Mouse (Mus musculus): ENCODE measurements at regions not wholly inside any gene's neighbourhood (a gene's known extent, or its start where the extent isn't known, plus 50 kb on each side); places are given as distances from the start of the nearest gene placed in this dataset.
"Not testable (repeated sequence)": the region's sequence is repeated elsewhere in the genome, so short reads cannot be mapped to it uniquely, and the experiment has no call there.

DNA sequence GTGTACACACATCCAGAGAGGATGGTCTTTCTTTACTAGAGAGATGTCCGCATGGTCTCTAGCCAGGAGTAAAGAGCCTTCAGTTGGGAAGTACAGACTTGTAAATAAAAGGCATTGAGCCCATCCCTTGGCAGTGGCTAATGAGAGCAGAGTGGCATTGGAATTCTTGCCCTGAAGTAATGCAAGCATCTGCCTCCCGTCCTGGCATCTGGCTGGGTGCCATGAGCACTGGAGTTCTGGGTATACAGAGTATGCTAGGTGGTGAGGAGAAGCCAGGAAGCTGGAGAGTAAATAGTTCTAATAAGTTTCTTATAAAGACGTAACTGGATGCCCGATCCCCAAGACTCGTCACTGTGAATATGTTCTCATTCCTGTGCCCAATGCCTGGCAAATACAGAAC is 367.8 kb downstream of the Lrig3 start:
- no peak for DNase-seq

DNA sequence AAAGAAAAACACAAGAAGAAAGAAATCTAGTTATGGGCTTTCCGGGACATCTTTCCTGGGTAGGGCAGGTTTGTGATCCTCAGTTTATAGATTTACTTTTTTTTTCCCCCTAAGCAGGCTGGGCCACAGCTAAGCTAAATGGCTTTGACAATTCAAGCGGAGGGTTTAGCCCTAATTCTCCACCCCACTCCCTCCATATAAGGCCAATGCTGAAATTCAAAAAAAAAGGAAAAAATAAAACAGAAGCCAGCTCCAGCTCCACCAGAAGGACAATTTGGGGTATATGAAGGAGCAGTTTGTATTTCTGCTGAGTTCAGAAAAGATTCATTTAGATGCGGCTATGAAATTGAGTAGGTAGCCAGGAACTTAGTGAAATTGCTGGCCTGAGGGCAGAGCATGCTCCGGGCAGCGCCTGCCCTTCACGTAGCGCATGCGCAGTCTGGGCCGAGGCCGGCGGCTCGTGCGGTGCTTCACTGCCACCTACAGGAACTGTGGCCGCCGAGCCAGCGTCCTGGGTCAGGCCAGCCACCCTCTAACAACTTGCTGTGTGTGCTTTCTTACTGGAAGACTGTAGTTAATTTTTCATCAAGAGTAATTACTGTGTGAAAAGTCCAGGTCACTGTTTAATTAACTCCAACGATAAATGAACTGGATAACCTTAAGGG is 364.5 kb downstream of the Lrig3 start:
- DNase-seq, result peak; percentile 69 to 80

DNA sequence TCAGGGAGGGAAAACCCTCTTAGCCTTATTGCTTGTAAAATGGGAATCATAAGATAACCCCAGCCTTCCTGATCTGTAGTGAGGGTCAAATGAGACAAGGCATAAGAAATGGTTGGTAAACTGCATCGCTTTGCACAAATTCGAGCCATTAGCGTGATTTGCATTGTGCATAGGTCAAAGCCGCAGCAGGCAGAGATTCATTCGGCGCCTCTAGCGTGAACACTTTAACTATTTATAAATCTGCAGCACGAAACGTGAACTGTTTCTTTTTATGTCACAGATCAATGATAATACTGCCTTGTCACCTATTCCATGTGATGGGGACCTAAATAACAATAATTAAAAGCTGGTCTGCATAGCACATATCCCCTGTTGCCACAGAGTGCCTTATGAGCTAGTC is 354.9 kb downstream of the Lrig3 start:
- DNase-seq, result no peak

DNA sequence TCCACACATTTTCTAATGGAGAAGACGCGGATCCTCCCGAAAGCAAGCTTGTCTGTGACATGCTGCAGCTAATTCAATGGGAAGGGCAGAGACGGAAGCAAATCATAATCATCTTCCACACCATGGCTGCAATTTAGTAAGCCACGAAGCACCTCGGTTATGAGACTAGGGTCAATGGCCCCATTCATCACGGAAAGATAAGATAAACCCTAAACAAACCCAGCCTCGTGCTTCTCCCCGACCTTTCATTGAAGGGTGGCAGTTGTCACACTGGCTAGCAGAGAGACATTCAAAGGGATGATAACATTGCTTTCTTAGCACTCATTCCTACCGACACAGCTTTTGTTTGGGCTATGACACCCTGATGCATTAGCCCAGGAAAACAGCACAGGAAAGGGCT is 353.8 kb downstream of the Lrig3 start:
- DNase-seq, result no peak

DNA sequence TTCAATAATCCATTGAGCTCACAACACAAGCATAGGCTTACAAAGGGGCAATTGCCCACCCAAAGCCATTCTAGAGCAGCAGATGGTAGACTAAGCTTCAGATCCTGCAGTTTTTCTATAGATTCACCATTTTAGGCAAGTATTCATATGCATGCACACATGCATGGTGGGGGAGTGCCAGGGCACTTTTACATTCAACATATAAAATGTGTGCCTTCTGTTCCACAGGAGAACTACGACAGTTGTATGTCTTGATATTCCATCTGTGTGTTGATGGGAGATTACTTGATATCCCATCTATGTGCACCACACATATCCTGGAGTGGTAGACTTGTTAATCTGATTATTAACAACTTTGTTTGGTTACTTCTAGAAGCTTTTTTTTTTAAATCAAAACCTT is 334.0 kb downstream of the Lrig3 start:
- no peak for DNase-seq

DNA sequence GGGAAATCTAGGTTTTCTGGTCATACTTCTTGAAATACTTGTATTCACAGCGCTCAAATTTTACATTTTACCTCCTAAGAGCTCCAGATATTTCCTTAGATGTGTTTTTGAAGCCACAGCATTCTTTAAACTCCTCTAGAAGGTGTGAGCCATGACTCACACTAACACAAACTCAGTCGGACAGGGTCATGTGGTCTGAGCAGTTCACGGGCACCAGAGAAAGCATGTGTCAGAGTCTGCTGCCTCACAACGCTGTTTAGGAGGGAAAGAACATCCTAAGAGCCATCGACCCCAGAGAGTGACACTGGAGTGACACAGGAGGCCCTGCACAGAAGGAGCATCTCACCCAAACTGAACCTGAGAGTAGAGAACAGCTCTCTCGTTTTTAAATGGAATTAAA is 332.2 kb downstream of the Lrig3 start:
- DNase-seq, result no peak

DNA sequence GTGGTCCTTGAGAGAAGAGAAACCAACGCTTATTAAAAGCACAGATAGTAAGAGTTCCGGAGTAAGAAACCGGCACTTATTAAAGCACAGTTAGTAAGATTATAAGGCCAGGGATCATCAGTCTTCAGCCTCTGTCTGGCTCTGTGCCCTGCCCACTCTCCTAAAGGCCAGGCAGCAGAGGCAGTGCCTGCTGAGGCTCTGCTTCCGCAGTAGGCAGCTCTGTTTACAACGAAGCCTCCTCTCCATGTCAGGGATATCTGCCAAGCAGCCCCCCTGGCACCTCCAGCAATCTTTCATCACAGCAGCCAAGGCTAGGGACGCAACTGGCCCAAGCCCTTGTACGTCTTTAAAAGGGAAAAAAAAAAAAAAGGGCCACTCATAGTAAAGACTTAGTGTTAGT is 329.9 kb downstream of the Lrig3 start:
- DNase-seq, result no peak

DNA sequence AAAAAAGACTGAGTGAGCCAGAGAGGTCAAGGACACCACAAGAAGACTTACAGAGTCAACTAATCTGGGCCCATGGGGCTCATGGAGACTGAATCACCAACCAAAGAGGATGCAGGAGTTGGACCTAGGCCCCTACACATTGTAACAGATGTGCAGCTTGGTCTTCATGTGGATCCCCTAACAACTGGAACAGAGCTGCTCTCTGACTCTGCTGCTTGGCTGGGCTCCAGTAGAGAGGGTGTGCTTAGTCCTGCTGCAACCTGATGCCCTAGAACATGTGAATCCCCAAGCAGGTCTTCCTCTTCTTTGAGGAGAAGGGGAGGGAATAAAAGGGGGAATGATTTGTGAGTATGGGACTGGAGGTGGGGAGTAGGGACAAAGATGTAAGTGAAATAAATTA is 325.8 kb downstream of the Lrig3 start:
- no peak for DNase-seq

DNA sequence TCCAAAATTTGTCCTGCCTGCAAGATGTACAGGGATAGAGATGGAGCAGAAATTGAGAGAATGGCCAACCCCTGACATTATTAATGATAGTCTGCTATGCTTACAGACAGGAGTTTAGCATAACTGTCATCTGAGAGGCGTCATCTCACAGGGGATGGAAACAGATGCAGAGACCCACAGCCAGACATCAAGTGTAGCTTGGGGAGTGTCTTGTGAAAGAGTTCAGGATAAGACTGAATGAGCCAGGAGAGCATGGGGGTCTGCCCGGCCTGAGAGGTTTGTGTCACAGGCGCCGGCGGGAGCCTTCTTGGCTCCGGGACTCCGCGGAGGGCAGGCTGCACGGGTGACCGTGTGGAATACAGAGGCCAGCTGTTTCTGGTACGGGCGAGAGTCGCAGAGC is 319.1 kb downstream of the Lrig3 start:
- not testable (repeated sequence) for DNase-seq

DNA sequence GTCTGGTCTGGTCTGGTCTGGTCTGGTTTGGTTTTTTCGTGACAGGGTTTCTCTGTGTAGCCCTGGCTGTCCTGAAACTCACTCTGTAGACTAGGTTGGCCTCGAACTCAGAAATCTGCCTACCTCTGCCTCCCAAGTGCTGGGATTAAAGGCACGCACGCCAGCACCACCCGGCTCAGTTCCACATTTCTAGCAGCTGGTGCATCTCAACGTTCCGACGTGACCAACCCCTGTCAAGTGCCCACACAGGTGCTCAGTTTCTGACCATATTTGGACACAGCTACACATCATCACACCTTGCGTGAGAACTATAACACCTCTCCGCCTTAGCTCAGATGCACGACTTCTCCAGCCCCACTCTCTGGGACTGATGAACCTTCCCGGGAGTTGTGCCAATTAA is 304.4 kb downstream of the Lrig3 start:
- no peak for DNase-seq

DNA sequence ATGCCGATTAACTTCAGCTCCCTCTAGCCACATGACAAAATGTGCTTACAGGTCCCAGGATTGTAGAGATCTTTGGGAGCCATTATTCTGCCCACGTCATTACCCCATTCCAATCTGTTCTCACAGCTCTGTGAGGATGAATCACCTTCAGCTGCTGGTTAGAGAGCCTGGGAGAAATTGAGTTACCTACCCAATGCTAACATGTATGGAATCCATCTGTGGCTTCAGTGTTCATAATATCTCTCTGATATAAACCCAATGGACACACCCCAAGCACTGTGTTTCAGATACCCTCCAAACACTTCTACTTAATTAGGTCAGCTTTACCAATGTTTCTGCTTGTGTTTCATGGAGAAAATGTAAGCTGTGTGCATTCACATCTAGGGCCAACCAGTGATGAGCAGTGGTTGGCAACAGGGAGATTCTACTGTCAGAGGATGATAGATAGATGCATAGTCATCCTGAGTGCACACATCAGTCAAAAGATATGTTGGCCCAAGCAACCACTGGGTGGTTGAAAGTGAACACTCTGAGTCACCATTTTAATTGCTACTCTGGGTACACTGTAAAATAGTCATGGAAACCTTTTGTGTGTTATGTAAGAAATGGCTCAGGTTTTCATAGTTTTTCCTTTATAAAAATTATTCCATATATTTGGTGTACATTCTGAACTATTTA is 301.5 kb downstream of the Lrig3 start:
- no peak for DNase-seq

DNA sequence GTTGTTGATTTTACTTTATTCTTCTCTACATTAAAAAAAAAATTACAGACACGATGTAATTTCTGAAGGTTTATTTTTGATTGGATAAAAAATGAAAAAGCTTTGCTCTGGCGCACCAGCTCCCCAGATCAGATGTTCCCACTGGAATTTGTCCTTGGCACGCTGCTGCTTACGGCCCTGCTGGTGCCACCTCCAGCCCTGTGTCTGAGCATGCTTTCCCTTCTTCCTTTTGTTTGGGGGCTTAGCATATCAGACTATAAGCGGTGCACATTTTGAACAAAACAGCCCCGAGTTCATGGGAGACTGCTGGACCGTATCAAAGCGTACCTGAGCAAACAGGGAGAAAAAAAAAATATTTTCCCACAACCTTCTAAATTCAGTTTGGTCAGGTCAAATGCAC is 291.2 kb downstream of the Lrig3 start:
- DNase-seq, result no peak

DNA sequence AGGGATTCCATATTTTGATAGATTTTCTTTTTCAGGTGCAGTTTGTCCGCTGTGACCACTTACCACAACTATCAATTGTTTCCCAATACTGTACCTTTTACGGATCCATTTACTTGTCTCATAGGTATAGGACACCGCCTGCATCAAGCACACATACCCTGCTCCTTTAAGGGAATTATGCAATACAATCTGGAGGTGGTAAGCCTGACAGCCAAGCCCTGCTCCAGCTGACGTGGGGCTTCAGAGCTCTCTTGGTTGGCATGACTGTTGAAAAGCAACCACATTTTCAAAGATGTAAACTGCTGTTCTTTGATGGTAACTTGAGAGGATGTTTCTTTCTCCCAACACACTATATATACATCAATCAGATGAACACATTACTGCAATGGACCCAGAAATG is 288.2 kb downstream of the Lrig3 start:
- DNase-seq, result no peak

DNA sequence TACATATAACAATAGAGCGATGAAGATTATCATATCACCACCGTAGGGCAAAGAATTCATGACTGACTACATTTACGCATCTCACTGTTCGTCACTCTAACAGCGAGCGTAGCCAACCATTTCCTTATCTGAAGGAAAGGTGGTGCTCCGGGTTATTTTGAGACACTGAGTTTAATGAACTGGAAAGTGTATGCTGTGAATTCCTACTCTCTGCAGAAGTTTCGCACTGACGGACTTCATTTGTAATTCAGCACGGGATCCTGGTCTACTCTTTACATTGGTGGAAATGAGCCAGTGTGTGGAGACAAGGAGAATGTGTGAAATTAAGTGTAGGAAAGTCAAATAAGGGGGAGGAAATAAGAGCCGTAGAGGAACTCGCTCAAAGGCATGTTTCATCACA is 283.2 kb downstream of the Lrig3 start:
- no peak for DNase-seq

DNA sequence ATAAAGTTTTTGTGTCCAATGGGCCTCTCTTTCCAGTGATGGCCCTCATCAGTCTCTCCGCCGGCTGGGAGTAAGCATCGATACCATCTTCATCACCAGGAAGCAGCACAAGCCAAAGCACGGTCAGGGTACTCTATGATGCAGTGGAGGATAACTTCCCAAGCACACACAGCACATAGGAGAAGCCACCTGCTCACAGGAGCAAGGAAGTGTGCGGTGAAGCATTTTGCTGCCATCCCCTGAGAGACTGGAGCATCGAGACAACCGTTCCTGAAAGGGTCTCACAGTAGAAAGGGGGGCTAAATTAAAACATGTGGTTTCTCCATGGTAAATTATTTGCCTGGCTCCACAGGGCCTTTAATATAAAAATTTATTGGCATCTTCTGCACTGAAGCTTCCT is 277.1 kb downstream of the Lrig3 start:
- no peak for DNase-seq

DNA sequence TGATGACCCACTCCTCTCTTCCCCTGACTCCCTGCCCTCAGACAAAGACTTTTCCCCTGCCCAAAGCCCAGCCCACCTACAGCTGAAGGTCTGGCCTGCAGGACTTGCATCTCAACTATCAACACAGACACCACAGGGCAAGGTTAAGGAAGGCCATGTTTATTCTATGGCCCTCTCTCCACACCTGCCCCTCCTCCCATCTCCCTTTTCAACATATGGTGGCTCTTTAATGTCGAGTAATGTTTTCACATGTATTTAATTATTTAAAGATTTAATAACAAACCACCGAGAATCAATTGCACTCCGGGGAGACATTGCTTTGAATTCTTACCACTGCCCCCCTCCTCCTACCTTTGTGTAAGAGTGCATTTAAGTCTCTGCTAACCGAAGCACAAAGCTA is 273.6 kb downstream of the Lrig3 start:
- DNase-seq, result no peak

All from lung, adult 18-20 months (tissue).